Mouse (Mus musculus) left cerebral cortex, postnatal 36 days (tissue): ENCODE data around the gene Nedd4. TPM values are rescaled to one million over a fixed set of nuclear protein-coding genes. Genes with fewer than 3 reads are reported as not detected.
"Not testable (repeated sequence)": the region's sequence is repeated elsewhere in the genome, so short reads cannot be mapped to it uniquely, and the experiment has no call there.

ENCODE experiments used
- DNase-seq, 2 experiments: peaks; one replicate each; pipeline ENCODE4 v3.0.0; 2021 to 2022; ENCODE audit warnings: low spot score in 2 of 2, mixed read lengths in 1 of 2
- intact Hi-C: fragments of 180-260 bp; cut with DNase I; formaldehyde crosslinking; loops from one replicate; pipeline ENCODE4 v1.15.1; 2025
- total RNA-seq, 2 experiments: library from RNA; stranded (reverse); gene quantifications; 2 replicates each; pipeline ENCODE4 v1.2.3; 2021

The Nedd4 gene
- total RNA-seq = 100 to 1,000 TPM; 259 to 289 TPM

DNA sequence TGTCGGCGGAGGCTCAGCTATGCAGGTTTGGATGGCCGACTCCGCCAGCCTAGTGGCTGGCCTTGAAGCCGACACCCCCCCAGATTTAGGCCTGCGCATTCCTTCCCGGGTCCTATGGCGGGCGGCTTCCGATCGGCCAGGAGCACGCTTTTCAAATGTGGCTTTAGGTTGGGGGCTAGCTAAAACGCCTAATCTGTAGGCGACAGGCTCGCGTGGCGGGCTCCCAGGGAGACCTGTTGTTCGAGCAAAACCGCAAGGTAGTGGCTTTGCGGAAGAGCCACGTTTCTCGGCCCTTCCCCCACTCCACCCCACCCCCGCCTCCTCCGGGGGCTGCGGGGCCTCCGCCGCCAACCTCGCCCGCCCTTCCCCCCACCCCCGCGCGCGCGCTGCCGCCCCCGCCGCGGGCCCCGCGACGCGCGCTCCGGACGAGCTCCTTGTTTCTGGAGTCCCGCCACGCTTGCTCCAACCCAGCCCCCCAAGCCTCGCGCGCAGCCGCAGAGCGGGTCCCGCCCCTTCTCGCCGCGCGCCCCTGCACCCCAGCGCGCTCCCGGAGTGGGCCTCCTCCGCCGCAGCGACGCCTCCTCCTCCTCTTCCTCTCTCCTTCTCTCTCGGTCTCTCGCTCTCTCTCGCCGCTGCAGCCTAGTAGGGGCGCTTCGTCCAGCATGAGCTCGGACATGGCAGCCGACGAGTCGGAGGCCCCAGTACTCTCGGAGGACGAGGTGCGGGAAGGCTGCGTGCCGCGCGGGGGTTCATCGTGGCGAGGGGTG is at the start of gene Nedd4:
Nedd4 (plus strand) TSS at position 452 of the 767 bp plus-strand sequence.
- intact Hi-C loops = loop anchor here (1.0 to 5.0 kb wide), 3 partner anchors 22 to 130 kb away; partner anchors contain the start of gene Rfx7

DNA sequence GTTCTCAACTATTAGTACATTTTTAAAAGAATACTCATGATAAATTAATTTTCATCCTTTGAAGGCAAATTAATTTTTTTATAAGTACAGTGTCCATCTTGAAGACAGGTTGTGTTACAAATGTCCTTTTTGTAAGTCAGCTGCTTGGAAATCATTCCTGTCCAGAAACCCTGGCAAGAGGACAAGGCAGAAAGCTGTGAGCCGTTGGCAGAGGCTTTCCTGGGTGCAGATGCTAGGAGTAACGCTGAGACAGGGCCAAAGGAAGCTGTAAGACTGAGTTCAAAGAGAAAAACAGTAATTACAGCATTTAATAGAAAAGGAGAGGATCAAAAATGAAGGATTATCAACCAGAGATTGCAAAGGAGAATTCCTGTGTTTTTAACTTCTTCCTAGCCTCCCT is 48.3 kb upstream of the Nedd4 start:
- DNase-seq = no peak
- intact Hi-C loops = loop anchor here (10.0 kb wide), 1 partner anchor 159 kb away; no protein-coding TSS in a partner anchor

More for the DNA sequence above, at the start of gene Nedd4:
- peak; percentile 92 to 97 for DNase-seq

DNA sequence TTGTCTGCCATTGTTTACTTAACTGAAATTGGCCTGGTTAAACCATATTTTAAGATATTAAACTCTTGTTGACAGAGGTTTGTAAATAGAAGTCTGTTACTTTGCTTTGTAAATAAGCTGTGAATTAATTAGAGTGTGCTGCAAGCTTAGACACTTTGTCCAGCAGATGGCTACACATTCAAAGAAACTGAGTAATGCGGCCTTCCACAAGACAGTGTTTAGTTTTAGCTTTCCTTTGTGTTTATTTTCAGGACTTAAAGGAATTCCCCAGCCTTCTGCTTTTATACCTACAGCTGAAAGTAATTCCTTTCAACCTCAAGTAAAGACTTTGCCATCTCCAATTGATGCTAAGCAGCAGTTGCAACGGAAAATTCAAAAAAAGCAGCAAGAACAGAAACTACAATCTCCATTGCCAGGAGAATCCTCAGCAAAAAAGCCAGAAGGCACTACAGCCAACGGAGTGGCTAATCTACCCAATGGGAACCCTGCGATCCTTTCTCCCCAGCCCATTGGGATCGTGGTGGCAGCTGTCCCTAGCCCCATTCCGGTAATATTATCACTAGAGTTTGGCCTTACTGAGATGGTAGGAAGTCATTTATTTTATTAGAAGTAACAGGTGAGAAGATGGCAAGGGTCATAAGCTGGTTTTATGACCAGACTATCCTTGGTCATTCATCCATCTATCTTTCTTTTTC is 47.2 kb upstream of the Nedd4 start:
- DNase-seq = no peak
- intact Hi-C loops = loop anchor here (10.0 kb wide), 1 partner anchor 160 kb away; no protein-coding TSS in a partner anchor

DNA sequence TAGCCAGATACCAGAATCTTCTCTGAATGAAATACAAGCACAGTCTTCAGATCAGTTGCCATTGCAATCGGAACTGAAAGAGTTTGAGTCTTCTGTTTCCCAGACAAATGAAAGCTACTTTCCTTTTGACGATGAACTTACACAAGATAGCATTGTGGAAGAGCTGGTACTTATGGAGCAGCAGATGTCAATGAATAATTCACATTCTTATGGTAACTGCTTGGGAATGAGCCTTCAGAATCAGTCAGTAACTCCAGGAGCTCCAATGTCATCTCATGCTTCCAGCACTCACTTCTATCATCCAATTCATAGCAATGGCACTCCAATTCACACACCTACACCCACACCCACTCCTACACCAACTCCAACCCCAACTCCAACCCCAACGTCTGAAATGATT is 44.1 kb upstream of the Nedd4 start:
- no peak for DNase-seq
- intact Hi-C loops = loop anchor here (10.0 kb wide), 1 partner anchor 163 kb away; no protein-coding TSS in a partner anchor

DNA sequence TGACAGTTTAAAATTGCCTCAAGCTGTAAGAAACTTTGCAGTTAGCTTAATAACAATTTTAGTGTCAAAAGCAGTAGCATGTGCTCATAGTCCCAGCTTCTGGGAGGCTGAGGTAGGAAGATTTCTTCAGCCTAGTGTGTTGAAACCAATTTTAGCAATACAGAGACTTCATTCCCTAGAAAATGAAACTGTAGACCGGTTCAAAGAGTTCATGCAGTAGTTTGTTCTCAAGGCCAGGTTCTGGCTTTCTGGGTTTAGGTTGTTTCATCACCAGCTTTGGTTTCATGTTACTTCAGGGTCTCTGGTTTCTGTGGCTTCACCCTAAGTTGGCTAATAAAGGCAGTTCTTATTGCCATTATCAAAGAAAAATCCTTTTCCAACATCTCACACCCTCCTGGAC is 38.5 kb upstream of the Nedd4 start:
- intact Hi-C loops = no loop called here
- DNase-seq = no peak

DNA sequence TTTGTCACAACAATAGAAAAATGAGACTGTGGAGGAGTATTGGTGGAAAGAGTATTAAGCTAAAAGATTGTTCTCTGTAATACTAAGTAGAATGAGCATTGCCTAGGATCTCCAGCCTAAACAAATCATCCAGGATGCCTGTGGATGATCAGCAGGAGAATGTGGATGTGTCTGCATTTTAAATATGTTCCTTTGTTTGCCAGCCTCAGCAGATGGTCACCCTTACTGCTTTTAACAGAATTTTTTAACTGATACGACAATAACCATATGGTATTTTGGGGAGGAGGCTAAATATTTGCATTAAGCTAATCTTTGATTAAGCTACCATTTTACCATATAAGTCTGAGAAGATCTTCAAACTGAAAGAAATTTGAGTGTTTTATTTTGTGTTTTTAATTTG is 34.5 kb upstream of the Nedd4 start:
- DNase-seq = no peak
- intact Hi-C loops = loop anchor here (5.0 kb wide), 1 partner anchor 35 kb away; the partner anchor contains the start of gene Nedd4

DNA sequence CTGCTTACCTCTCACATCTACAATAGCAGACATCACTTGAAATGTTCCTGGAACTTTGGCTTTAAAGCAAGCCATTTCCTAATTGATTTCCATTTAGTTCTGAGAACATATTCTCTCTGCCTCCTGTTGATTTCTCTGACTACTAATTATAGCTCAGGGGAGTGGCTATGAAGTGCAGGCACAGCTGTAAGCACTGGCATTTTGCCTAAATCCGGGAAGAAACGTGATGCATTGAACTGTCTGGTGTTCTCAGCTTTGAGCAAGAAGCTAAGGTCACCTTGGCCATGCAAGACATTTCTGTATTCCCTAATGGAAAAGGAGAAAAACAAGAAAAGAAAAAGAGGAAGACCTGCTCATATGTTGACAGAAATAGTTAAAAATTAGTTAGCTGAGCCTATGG is 33.6 kb upstream of the Nedd4 start:
- no peak for DNase-seq
- intact Hi-C loops = loop anchor here (5.0 kb wide), 1 partner anchor 34 kb away; the partner anchor contains the start of gene Nedd4

DNA sequence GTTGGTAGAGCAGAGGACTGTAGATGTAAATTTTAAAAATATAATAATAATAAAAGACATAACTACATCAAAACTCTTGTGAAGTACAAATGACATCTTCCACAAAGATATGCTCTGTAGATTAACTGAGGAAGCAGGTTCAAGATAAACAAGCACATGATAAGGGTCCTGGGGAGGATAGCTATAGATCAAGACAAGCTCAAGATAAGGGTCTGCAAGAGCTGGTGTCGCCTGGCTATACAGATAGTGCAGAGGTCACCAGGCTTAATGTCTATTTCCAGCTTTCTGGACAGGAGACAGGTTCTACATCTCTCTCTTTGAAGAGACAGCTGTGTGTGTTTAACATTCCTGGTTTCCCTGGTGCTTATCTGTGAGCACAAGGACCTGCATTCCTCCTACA is 29.9 kb upstream of the Nedd4 start:
- intact Hi-C loops = no loop called here

DNA sequence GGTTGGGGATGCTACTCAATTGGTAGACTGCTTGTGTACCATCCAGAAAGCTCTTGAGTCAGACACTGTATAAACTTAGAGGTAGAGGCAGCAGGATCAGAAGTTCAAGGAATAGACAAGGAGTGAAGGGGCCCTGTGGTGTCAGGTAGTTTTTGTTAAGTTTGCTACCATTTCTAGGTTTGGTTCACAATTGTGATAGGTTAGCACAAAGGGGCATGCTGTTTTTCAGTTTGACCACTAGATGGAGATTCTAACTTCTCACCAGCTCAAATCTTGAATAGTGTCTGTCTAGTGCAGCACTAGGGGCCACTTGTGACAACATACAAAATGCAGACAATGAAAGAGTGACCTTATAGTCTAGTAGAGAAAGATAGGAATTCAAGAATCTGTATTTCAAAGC is 27.0 kb upstream of the Nedd4 start:
- intact Hi-C loops = loop anchor here (2.0 kb wide), 1 partner anchor 38 kb away; no protein-coding TSS in a partner anchor
- no peak for DNase-seq

More for the DNA sequence above, 29.9 kb upstream of the Nedd4 start:
- no peak for DNase-seq

DNA sequence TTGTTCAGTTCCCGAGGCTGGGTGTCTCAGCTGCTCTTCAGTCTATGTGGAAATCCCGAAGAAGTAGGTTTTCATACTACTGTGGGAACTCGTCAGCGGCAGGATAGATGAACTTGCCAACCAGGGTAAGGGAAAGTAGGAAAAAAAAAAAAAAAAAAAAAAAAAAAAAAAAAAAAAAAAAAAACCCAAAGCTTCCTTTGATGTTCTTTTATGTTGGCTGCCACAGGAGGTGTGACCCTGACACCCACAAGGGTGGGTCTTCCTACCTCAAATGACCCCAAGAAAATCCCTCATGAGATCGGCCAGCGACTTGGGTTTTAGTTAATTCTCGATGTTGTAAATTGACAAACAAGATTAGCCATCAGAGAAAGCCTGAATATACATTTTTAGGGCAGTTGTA is 25.6 kb upstream of the Nedd4 start:
- intact Hi-C loops = no loop called here

DNA sequence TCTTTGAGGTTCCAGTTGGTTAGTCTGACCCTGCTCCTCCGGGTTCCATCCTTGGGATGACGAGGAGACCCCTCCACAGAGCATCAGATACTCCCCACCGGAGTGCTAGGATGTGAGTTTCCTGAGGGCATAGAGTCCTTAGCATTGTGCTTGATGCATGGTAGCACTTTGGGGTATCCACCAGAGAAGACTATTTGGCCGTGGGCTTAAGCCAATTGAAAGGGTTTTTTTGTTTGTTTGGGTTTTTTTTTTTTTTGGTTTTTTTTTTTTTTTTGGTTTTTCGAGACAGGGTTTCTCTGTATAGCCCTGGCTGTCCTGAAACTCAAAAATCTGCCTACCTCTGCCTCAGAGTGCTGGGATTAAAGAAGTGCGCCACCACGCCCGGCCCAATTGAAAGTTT is 24.9 kb upstream of the Nedd4 start:
- intact Hi-C loops = no loop called here
- DNase-seq = no peak

More for the DNA sequence above, 25.6 kb upstream of the Nedd4 start:
- no peak for DNase-seq

DNA sequence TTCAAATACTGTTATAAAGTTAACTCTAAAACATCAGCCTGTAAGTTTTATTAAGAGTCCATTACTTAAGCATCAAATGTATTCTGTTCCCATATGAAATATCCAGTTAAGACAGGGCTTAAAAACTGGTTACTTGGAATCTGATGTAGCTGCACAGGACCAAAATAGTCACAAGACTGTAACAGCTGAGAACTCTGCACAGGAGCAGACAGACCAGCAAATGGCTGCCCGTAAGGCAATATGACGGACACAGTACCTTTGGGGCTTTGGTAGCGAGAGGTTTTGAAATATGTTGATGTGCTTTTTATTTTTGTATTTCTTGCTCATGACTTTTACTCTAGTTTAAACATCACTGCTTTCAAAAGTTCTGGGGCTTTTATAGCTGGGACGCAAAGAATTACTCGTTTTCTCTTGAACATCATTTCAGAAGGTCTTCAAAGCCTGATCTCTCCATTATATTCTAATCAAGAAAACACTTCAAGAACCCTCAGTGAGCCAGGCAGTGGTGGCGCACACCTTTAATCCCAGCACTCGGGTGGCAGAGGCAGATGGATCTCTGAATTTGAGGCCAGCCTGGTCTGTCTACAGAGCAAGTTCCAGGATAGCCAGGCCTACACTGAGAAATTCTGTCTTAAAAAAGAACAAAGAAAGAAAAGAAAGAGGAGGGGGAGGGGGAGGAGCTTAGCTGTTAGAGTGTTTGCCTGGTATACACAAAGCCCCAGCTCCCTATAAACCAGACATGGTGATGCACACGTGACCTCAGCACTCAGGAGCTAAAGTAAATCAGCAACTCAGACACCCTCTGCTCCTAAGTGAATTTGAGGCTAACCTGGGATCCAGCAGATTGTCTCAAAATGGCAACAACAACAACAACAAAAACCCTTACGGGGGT is 22.9 kb upstream of the Nedd4 start:
- intact Hi-C loops = no loop called here
- DNase-seq = no peak

DNA sequence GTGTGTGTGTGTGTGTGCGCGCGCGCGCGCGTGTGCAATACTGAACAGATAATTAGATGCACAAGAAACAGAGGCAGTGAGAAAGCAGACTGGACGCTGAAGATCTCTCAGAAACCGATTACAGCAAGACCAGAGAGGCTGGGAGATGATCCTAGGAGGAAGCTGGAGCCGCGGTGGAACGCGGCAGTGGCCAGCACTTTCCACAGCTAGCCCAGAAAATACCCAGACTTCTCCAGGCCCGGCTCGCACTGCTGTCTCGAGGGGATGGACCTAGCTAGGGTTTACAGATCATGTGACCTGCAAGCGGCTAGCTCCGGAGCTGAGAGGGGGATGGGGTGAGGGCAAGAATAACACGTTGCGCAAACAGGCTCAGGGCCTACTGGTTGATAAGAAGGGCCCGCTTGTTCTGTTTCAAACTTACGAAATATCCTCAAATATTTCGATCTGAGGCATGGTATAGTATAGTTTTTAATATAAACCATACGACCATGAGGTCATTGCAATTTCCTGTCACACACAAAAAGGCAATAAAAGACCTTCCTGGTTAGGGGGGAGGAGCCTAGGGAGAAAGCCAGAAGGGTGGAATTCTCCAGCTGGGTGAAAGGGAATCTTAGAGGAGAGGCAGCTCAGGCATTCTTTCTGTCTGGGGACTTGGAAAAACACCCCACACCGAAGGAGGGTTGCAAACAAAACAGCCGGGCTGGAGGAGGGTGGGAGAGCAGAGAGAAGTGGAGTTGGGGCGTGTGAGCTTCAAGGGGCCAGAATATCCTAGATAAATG is 22.1 kb upstream of the Nedd4 start:
- intact Hi-C loops = loop anchor here (1.0 kb wide), 1 partner anchor 22 kb away; the partner anchor contains the start of gene Nedd4
- DNase-seq = peak; percentile 57 to 70

DNA sequence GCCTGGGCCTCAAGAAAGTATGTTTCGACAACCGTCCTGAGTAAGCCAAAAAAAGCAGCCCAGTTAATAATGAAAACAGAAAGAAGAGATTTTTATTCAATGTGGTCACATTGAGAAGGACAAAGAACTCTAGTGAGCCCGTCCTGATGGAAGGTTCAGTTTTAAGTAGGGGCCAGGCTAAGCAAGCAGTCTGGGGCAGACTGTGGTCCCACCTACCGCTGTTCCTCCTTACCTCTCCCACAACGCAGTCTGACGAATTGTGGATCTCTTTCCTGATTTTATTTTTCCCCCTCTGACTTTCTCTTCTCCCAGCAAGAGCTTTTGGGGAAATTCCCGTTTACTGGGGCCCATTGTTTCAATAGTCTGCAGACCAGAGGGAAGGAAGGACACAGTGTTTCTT is 21.5 kb upstream of the Nedd4 start:
- intact Hi-C loops = loop anchor here (1.0 kb wide), 1 partner anchor 22 kb away; the partner anchor contains the start of gene Nedd4
- no peak for DNase-seq

DNA sequence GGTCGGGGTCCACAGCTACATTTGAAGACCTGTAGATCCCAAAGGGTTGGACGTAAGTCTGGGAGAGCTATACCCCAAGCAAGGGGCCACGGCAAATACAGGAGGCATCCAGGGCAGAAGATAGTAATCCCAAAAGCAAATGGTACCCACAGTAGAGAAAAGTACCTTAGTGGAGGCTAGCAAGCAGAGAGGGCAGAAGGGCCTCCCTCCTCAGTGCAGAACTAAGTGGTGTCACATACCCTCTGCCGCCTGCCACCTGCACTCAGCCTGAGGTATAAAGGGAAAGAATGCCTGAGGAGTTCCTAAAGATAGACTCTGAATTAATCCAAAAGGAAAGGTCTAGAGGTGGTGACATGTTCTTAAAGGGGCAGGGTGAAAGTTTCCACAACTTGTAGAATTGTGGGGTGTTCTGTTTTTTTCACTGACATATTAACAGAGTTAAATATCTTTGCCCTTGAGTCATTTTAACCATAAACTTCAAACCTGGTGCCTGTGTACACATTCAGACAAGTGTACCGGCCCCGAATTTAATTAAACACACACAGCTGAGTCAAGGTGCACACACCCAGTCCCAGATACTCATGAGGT is 21.0 kb upstream of the Nedd4 start:
- intact Hi-C loops = no loop called here
- DNase-seq = no peak

DNA sequence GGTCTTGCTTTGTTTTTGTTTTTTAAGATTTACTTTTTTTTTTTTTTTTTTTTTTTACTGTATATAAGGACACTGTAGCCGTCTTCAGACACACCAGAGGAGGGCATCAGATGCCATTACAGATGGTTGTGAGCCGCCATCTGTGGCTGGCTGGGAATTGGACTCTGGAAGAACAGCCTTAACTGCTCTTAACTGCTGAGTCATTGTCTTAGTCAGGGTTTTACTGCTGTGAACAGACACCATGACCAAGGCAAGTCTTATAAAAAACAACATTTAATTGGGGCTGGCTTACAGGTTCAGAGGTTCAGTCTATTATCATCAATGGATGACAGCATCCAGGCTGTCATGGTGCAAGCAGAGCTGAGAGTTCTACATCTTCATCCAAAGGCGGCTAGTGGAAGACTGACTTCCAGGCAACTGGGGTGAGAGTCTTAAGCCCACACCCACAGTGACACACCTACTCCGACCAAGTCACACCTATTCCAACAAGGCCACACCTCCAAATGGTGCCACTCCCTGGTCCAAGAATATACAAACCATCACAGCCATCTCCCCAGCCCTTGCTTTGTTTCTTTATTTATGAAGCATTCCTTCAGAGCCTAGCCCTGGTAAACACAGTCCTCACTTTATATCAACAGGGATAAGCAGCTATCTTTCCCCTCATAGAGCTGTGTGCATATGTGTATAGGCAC is 19.2 kb upstream of the Nedd4 start:
- intact Hi-C loops = not testable (repeated sequence)

DNA sequence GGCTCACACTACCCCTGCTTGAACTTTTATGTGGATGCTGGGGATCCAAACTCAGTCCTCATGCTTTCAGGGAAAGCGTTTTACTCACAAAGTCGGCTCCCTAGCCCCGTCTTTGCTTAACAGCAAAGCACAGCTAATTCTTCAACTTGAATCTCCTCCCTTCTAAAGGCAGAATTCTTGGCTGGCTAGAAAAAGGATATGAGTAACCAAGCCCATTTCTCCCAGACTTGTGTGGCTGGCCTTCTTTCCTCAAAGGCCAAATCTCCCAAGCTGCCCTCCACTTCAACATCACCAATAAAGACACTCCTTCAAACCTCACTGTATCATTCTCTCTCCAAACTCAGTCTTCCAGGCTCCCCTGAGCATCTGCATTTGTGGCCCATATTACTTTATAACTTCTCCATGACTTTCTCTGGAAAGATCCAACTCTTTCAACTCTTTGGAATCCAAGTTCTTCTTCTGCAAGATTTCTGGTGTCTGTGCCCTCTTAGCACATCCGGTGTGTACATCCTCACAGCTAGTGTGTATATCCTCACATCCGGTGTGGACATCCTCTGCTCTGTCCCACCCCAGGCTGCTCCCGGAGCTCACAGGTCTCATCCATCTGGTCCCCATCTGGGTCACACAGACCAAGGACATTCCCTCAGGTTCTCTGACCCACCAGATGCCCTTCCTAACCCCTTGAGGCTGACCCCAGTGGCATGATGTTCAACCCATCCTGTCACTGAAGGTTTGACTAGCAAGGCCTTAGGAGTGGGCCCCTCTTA is 18.3 kb upstream of the Nedd4 start:
- intact Hi-C loops = no loop called here
- DNase-seq = no peak

More for the DNA sequence above, 19.2 kb upstream of the Nedd4 start:
- not testable (repeated sequence) for DNase-seq
